Mouse (Mus musculus) limb, embryonic 13.5 days (tissue): Measurements from ENCODE around the gene Cdyl. TPM values are rescaled to one million over a fixed set of nuclear protein-coding genes. Genes with fewer than 3 reads are reported as not detected.

Experiments
- ATAC-seq: fragments of 200-750 bp; cut with Nextera tagmentation; 2 replicates; pipeline ENCODE4 v1.8.0; 2017; ENCODE audit warnings: low read depth, moderate number of reproducible peaks, moderate TSS enrichment; ENCODE audit not compliant: low FRiP score
- H3K27ac ChIP-seq: fragments of 300-500 bp; sonication (generic); 2 replicates; pipeline ENCODE4 v1.5.1; 2015; ENCODE audit warnings: inconsistent platforms, mild to moderate bottlenecking, moderate library complexity
- H3K27me3 ChIP-seq: fragments of 300-500 bp; sonication (generic); 2 replicates; pipeline ENCODE4 v1.6.1; 2015; ENCODE audit warnings: mild to moderate bottlenecking, inconsistent platforms
- H3K36me3 ChIP-seq: fragments of 300-500 bp; sonication (generic); 2 replicates; pipeline ENCODE4 v1.6.1; 2015; ENCODE audit warnings: inconsistent platforms, mild to moderate bottlenecking, moderate library complexity
- H3K4me1 ChIP-seq: fragments of 300-500 bp; sonication (generic); 2 replicates; pipeline ENCODE4 v1.6.1; 2015; ENCODE audit warnings: inconsistent platforms
- H3K4me2 ChIP-seq: fragments of 300-500 bp; sonication (generic); replicated peaks from 2 replicates; pipeline ENCODE4 v1.6.1; 2015; ENCODE audit warnings: inconsistent platforms, mild to moderate bottlenecking, moderate library complexity
- H3K4me3 ChIP-seq: fragments of 300-500 bp; sonication (generic); 2 replicates; pipeline ENCODE4 v1.5.1; 2015; ENCODE audit warnings: moderate library complexity, mild to moderate bottlenecking, inconsistent platforms
- H3K9ac ChIP-seq: fragments of 300-500 bp; sonication (generic); 2 replicates; pipeline ENCODE4 v1.6.1; 2015; ENCODE audit warnings: mild to moderate bottlenecking, inconsistent platforms
- H3K9me3 ChIP-seq: fragments of 300-500 bp; sonication (generic); 2 replicates; pipeline ENCODE4 v1.6.1; 2016; ENCODE audit warnings: inconsistent platforms
- WGBS: fragments of 180-500 bp; shearing (Covaris S2); methylation state at CpG from one replicate; pipeline ENCODE4 v1.1.7; 2015; 5-methylcytosine and 5-hydroxymethylcytosine counted together
- polyA plus RNA-seq: library from polyadenylated mRNA; unstranded; fragments of >200 nt; fragmentation: Nextera tagmentation; extraction: Ambion mirVana; gene quantifications from 2 replicates; pipeline ENCODE4 v1.2.1, GENCODE M21; 2015

Cdyl gene
- polyA plus RNA-seq, 1 experiment from 2014 or later, result 15.2 TPM

- no peak overlapping the region for H3K4me3 ChIP-seq
- H3K27me3 ChIP-seq, result no peaks in the 10 kb centered on the region
- no peaks in the 10 kb centered on the region for H3K36me3 ChIP-seq
- no peak for ATAC-seq
- H3K27ac ChIP-seq, result no peak overlapping the region
- 73% methylated on average over 1 of the region's 1 CpGs for WGBS
- H3K4me2 ChIP-seq, result no peak overlapping the region
- H3K4me1 ChIP-seq, result no peaks in the 10 kb centered on the region
- H3K9me3 ChIP-seq, result no peaks in the 10 kb centered on the region
- no peak overlapping the region for H3K9ac ChIP-seq
Observed at GRCm38 (mm10) chr13:35723073-35723472, 63.4 kb downstream of the Cdyl start.

GRCm38 (mm10) chr13:35726025-35726424 lies 66.4 kb downstream of the Cdyl start:
- no peak overlapping the region for H3K4me3 ChIP-seq
- WGBS, result 90% methylated on average over 3 of the region's 3 CpGs
- H3K4me1 ChIP-seq, result no peaks in the 10 kb centered on the region
- H3K27ac ChIP-seq, result no peak overlapping the region
- H3K36me3 ChIP-seq, result no peaks in the 10 kb centered on the region
- H3K9ac ChIP-seq, result no peak overlapping the region
- H3K9me3 ChIP-seq, result no peaks in the 10 kb centered on the region
- no peaks in the 10 kb centered on the region for H3K27me3 ChIP-seq
- no peak overlapping the region for H3K4me2 ChIP-seq
- no peak for ATAC-seq

- Histone ChIP-seq H3K4me2 (no peak overlapping the region), H3K36me3 (no peaks in the 10 kb centered on the region), H3K4me3 (no peak overlapping the region), H3K27me3 (no peaks in the 10 kb centered on the region), H3K9ac (no peak overlapping the region), H3K27ac (no peak overlapping the region), H3K9me3 (no peaks in the 10 kb centered on the region; the same call in 1 of the 2 replicates), H3K4me1 (no peaks in the 10 kb centered on the region)
- ATAC-seq, result no peak
- 90% methylated on average over 4 of the region's 4 CpGs for WGBS
Observed at GRCm38 (mm10) chr13:35732131-35732530, 72.5 kb downstream of the Cdyl start.

- no peak overlapping the region for H3K27ac ChIP-seq
- no peak overlapping the region for H3K9ac ChIP-seq
- 91% methylated on average over 5 of the region's 5 CpGs for WGBS
- no peaks in the 10 kb centered on the region for H3K36me3 ChIP-seq
- H3K4me3 ChIP-seq, result no peak overlapping the region
- 0 out of 2 replicates have a peak, but pooled peaks cover under 1% of the 10 kb centered on the region for H3K27me3 ChIP-seq
- H3K4me2 ChIP-seq, result no peak overlapping the region
- ATAC-seq, result no peak
- no peaks in the 10 kb centered on the region for H3K4me1 ChIP-seq
- no peaks in the 10 kb centered on the region; the same call in 1 of the 2 replicates for H3K9me3 ChIP-seq
Observed at GRCm38 (mm10) chr13:35732891-35733596, 73.4 kb downstream of the Cdyl start.

GRCm38 (mm10) chr13:35737565-35737964 lies 77.9 kb downstream of the Cdyl start:
- Histone ChIP-seq H3K9me3 (no peaks in the 10 kb centered on the region), H3K4me2 (no peak overlapping the region), H3K27ac (no peak overlapping the region), H3K4me1 (peaks cover 2% of the 10 kb centered on the region; the same call in 1 of the 2 replicates), H3K36me3 (no peaks in the 10 kb centered on the region), H3K9ac (no peak overlapping the region), H3K4me3 (no peak overlapping the region), H3K27me3 (peaks cover 23% of the 10 kb centered on the region)
- ATAC-seq, result no peak
- 35% methylated on average over 2 of the region's 2 CpGs for WGBS

GRCm38 (mm10) chr13:35738210-35738609 lies 78.6 kb downstream of the Cdyl start:
- H3K9me3 ChIP-seq, result no peaks in the 10 kb centered on the region

GRCm38 (mm10) chr13:35739473-35739872 lies 79.8 kb downstream of the Cdyl start:
- ATAC-seq, result no peak
- Histone ChIP-seq H3K4me3 (no peak overlapping the region), H3K4me1 (peaks cover 17% of the 10 kb centered on the region), H3K27me3 (peaks cover 23% of the 10 kb centered on the region), H3K27ac (no peak overlapping the region), H3K9ac (no peak overlapping the region), H3K36me3 (no peaks in the 10 kb centered on the region), H3K9me3 (no peaks in the 10 kb centered on the region), H3K4me2 (no peak overlapping the region)
- 25% methylated on average over 10 of the region's 10 CpGs for WGBS

More at GRCm38 (mm10) chr13:35738210-35738609, 78.6 kb downstream of the Cdyl start:
- peaks cover 8% of the 10 kb centered on the region for H3K4me1 ChIP-seq
- H3K27me3 ChIP-seq, result peaks cover 23% of the 10 kb centered on the region
- no peak overlapping the region for H3K9ac ChIP-seq
- no peaks in the 10 kb centered on the region for H3K36me3 ChIP-seq
- H3K4me3 ChIP-seq, result no peak overlapping the region
- whole genome bisulfite sequencing, result 30% methylated on average over 2 of the region's 2 CpGs
- H3K27ac ChIP-seq, result no peak overlapping the region
- no peak for ATAC-seq
- H3K4me2 ChIP-seq, result no peak overlapping the region

GRCm38 (mm10) chr13:35740301-35741039 lies 80.8 kb downstream of the Cdyl start:
- Histone ChIP-seq H3K27me3 (peaks cover 23% of the 10 kb centered on the region), H3K4me1 (peaks cover 17% of the 10 kb centered on the region), H3K9me3 (peaks cover under 1% of the 10 kb centered on the region), H3K27ac (peak overlapping the region; percentile 44; the same call in 1 of the 2 replicates), H3K4me3 (peak overlapping the region; percentile 91), H3K4me2 (peak overlapping the region; percentile 71), H3K9ac (peak overlapping the region; percentile 63), H3K36me3 (no peaks in the 10 kb centered on the region)
- 2% methylated on average over 47 of the region's 61 CpGs for WGBS
- ATAC-seq, result peak; percentile 82

GRCm38 (mm10) chr13:35741040-35741619 lies 81.5 kb downstream of the Cdyl start:
- Histone ChIP-seq H3K27me3 (peaks cover 23% of the 10 kb centered on the region), H3K4me1 (peaks cover 17% of the 10 kb centered on the region), H3K9ac (peak overlapping the region; percentile 93), H3K36me3 (peaks cover 4% of the 10 kb centered on the region), H3K4me3 (peak overlapping the region; percentile 91), H3K4me2 (peak overlapping the region; percentile 71), H3K9me3 (peaks cover 7% of the 10 kb centered on the region), H3K27ac (peak overlapping the region; percentile 92)
- peak; percentile 93 for ATAC-seq
- 0% methylated on average over 33 of the region's 68 CpGs for WGBS

GRCm38 (mm10) chr13:35741620-35742421 lies 82.2 kb downstream of the Cdyl start:
- Histone ChIP-seq H3K27me3 (peaks cover 23% of the 10 kb centered on the region), H3K4me1 (peaks cover 17% of the 10 kb centered on the region), H3K4me2 (peak overlapping the region; percentile 71), H3K27ac (peak overlapping the region; percentile 92), H3K9ac (peak overlapping the region; percentile 93), H3K36me3 (peaks cover 9% of the 10 kb centered on the region), H3K9me3 (peaks cover 14% of the 10 kb centered on the region), H3K4me3 (peak overlapping the region; percentile 91)
- under 1% methylated on average over 65 of the region's 93 CpGs for WGBS
- ATAC-seq, result peak; percentile 72

GRCm38 (mm10) chr13:35742696-35743095 lies 83.1 kb downstream of the Cdyl start:
- no peak for ATAC-seq
- WGBS, result 40% methylated on average over 4 of the region's 4 CpGs

More at GRCm38 (mm10) chr13:35742696-35743095, 83.1 kb downstream of the Cdyl start:
- H3K9ac ChIP-seq, result peak overlapping the region; percentile 93
- peak overlapping the region; percentile 71 for H3K4me2 ChIP-seq
- no peak overlapping the region for H3K27ac ChIP-seq
- peaks cover 9% of the 10 kb centered on the region for H3K36me3 ChIP-seq
- H3K4me3 ChIP-seq, result peak overlapping the region; percentile 91
- peaks cover 23% of the 10 kb centered on the region for H3K27me3 ChIP-seq
- H3K9me3 ChIP-seq, result peaks cover 20% of the 10 kb centered on the region
- peaks cover 17% of the 10 kb centered on the region for H3K4me1 ChIP-seq
